Mouse (Mus musculus): Measurements from ENCODE around the gene Tmem79.
"Not testable (repeated sequence)": the region's sequence is repeated elsewhere in the genome, so short reads cannot be mapped to it uniquely, and the experiment has no call there.

Tmem79 gene

GRCm38 (mm10) chr3:88336058-88337013 is at the start of gene Tmem79, which contains the start of gene Smg5:
Tmem79 (minus strand) TSS chr3:88336148.
Smg5 (plus strand) TSS chr3:88336260.
- DNase-seq (ENCODE audit: inconsistent ontology term): peak; percentile 96

- no peak for DNase-seq (ENCODE audit: inconsistent ontology term)
These were observed 48.4 kb upstream of the Tmem79 start, which contains the start of gene Bglap for GRCm38 (mm10) chr3:88384364-88384763. Bglap (minus strand) TSS chr3:88384464.

GRCm38 (mm10) chr3:88382383-88382782 is 46.4 kb upstream of the Tmem79 start:
- DNase-seq (ENCODE audit: inconsistent ontology term): not testable (repeated sequence)

- peak; percentile 23 for DNase-seq (ENCODE audit: inconsistent ontology term)
These were observed 45.7 kb upstream of the Tmem79 start for GRCm38 (mm10) chr3:88381389-88382315.

GRCm38 (mm10) chr3:88378599-88378998 is 42.7 kb upstream of the Tmem79 start, which contains the start of gene Bglap2:
Bglap2 (minus strand) TSS chr3:88378699.
- DNase-seq (ENCODE audit: inconsistent ontology term): not testable (repeated sequence)

GRCm38 (mm10) chr3:88376644-88377043 is 40.7 kb upstream of the Tmem79 start:
- DNase-seq (ENCODE audit: inconsistent ontology term): not testable (repeated sequence)

- DNase-seq (ENCODE audit: inconsistent ontology term): peak; percentile 33
These were observed 40.0 kb upstream of the Tmem79 start for GRCm38 (mm10) chr3:88375750-88376626.

- not testable (repeated sequence) for DNase-seq (ENCODE audit: inconsistent ontology term)
These were observed 36.7 kb upstream of the Tmem79 start, which contains the start of gene Bglap3 for GRCm38 (mm10) chr3:88372643-88373042. Bglap3 (minus strand) TSS chr3:88372743.

- not testable (repeated sequence) for DNase-seq (ENCODE audit: inconsistent ontology term)
These were observed 32.6 kb upstream of the Tmem79 start for GRCm38 (mm10) chr3:88368511-88368910.

- not testable (repeated sequence) for DNase-seq (ENCODE audit: inconsistent ontology term)
These were observed 31.6 kb upstream of the Tmem79 start for GRCm38 (mm10) chr3:88367517-88367916.

- not testable (repeated sequence) for DNase-seq (ENCODE audit: inconsistent ontology term)
These were observed 31.0 kb upstream of the Tmem79 start for GRCm38 (mm10) chr3:88366830-88367428.

- DNase-seq (ENCODE audit: inconsistent ontology term): no peak
These were observed 29.9 kb upstream of the Tmem79 start for GRCm38 (mm10) chr3:88365705-88366361.

GRCm38 (mm10) chr3:88364337-88364736 is 28.4 kb upstream of the Tmem79 start, which contains the start of gene Paqr6:
Paqr6 (plus strand) TSS chr3:88364584.
- DNase-seq (ENCODE audit: inconsistent ontology term): peak; percentile 89

GRCm38 (mm10) chr3:88363700-88364099 is 27.8 kb upstream of the Tmem79 start:
- peak; percentile 68 for DNase-seq (ENCODE audit: inconsistent ontology term)

- no peak for DNase-seq (ENCODE audit: inconsistent ontology term)
These were observed 25.8 kb upstream of the Tmem79 start for GRCm38 (mm10) chr3:88361612-88362313.

- DNase-seq (ENCODE audit: inconsistent ontology term): no peak
These were observed 25.1 kb upstream of the Tmem79 start for GRCm38 (mm10) chr3:88361096-88361495.

- DNase-seq (ENCODE audit: inconsistent ontology term): no peak
These were observed 24.0 kb upstream of the Tmem79 start for GRCm38 (mm10) chr3:88359989-88360388.

GRCm38 (mm10) chr3:88359584-88359983 is 23.6 kb upstream of the Tmem79 start:
- no peak for DNase-seq (ENCODE audit: inconsistent ontology term)
